Mouse (Mus musculus): ENCODE measurements at regions not wholly inside any gene's neighbourhood (a gene's known extent, or its start where the extent isn't known, plus 50 kb on each side); places are given as distances from the start of the nearest gene placed in this dataset. TPM values are rescaled to one million over a fixed set of nuclear protein-coding genes. Genes with fewer than 3 reads are reported as not detected.

DNA sequence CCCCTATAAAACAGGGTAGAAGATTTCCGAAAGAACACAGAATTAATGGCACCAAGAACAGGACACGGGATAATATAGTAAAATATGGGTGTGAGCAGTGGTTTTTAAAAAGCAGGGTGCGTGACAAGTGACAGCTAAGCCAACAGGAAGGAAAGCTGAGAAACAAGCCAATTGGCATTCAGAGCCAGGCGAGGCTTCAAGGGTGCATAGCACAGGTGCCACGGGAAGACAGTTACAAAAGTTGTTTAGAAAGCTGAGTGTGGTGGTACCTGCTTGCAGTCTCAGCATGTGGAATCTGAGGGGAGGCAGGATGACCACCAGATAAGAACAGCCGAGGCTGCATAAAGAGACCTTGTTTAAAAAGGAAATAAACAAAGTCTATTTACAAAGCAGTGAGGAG lies 270.7 kb downstream of the Gm19410 start:
- H3K4me3 ChIP-seq (ENCODE audit: low read depth, low read length): no peak overlapping the region
- H3K27ac ChIP-seq (ENCODE audit: low read depth): no peak overlapping the region
- no peak for DNase-seq
- H3K9ac ChIP-seq (replicated peaks): no peak overlapping the region
- H3K4me2 ChIP-seq (ENCODE audit: low read depth, low read length): no peak overlapping the region
- no peak for ATAC-seq
- no peaks in the 10 kb centered on the region for H3K27me3 ChIP-seq (ENCODE audit: insufficient read depth, low read length)
- WGBS (ENCODE audit: insufficient replicate concordance): 47% methylated on average over 6 of the region's 6 CpGs
- H3K4me1 ChIP-seq (ENCODE audit: insufficient read depth): peaks cover 1% of the 10 kb centered on the region; the same call in 1 of the 2 replicates
- no peaks in the 10 kb centered on the region for H3K36me3 ChIP-seq (replicated peaks; ENCODE audit: insufficient read depth, low read length)
- TF ChIP-seq EP300 (IDR thresholded peaks at IDR 0.05; ENCODE audit: low read depth) (no peak), CTCF (IDR thresholded peaks at IDR 0.05; ENCODE audit: low read depth) (no peak)
- H3K9me3 ChIP-seq (ENCODE audit: low read length): no peaks in the 10 kb centered on the region

DNA sequence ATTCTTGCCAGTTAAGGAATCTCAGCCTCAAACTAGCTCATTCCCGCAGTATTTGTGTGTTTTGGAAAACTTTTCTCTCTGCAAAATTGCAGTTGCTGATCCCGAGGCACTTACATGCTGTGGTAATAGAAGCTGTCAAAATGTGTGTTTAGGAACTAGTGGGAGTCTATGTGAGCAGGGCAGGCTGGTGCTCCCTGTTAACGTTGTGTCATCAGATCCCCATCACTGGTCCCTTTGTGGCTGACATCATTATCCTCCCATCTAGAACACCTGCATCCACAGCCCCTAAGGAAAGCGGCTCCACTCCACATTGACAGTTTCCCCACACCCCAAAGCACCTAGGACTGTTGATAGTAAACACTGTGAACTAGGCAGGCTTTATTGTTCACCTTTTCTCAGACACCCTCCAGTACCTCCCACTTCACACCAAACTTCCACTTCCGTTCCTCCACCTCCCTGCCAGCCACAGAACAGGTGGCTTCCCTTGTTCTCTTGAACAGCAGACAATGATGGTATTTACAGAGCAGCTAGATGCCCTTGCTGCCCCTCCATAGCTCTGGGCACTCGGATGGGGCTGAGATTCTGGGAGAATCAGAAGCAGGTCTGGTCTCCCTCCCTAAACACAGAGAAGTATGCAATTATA lies 275.8 kb downstream of the Gm19410 start:
- Histone ChIP-seq H3K9me3 (ENCODE audit: low read length) (no peaks in the 10 kb centered on the region), H3K36me3 (replicated peaks; ENCODE audit: insufficient read depth, low read length) (no peaks in the 10 kb centered on the region), H3K9ac (replicated peaks) (no peak overlapping the region), H3K27me3 (ENCODE audit: insufficient read depth, low read length) (no peaks in the 10 kb centered on the region), H3K4me3 (ENCODE audit: low read depth, low read length) (no peak overlapping the region), H3K4me1 (ENCODE audit: insufficient read depth) (no peaks in the 10 kb centered on the region), H3K27ac (ENCODE audit: low read depth) (no peak overlapping the region), H3K4me2 (ENCODE audit: low read depth, low read length) (no peak overlapping the region)
- no peak for ATAC-seq
- 74% methylated on average over 6 of the region's 6 CpGs for WGBS (ENCODE audit: insufficient replicate concordance)
- TF ChIP-seq EP300 (IDR thresholded peaks at IDR 0.05; ENCODE audit: low read depth): no peak
- no peak for TF ChIP-seq CTCF (IDR thresholded peaks at IDR 0.05; ENCODE audit: low read depth)
- DNase-seq: no peak

GRCm38 (mm10) chr8:36042594-36042993 lies 277.0 kb downstream of the Gm19410 start:
- Histone ChIP-seq H3K9me3 (ENCODE audit: low read length) (no peaks in the 10 kb centered on the region), H3K27me3 (ENCODE audit: insufficient read depth, low read length) (no peaks in the 10 kb centered on the region), H3K36me3 (replicated peaks; ENCODE audit: insufficient read depth, low read length) (no peaks in the 10 kb centered on the region), H3K9ac (replicated peaks) (no peak overlapping the region), H3K27ac (ENCODE audit: low read depth) (no peak overlapping the region), H3K4me1 (ENCODE audit: insufficient read depth) (no peaks in the 10 kb centered on the region), H3K4me2 (ENCODE audit: low read depth, low read length) (no peak overlapping the region), H3K4me3 (ENCODE audit: low read depth, low read length) (no peak overlapping the region)
- ATAC-seq (no peak), DNase-seq (no peak)
- 37% methylated on average over 4 of the region's 4 CpGs for WGBS (ENCODE audit: insufficient replicate concordance)
- TF ChIP-seq EP300 (IDR thresholded peaks at IDR 0.05; ENCODE audit: low read depth) (no peak), CTCF (IDR thresholded peaks at IDR 0.05; ENCODE audit: low read depth) (no peak)

Small RNAs in the stretch of these regions (microRNA-seq; reads per million reads assigned to microRNA genes)
- not detected for gene Gm22030

All from liver, postnatal 0 days (tissue).